ENCODE assay signal across 19 mouse cellular contexts in genomic region chr2:6532341-6532740, GRCm38 (mm10).
"Had no signal": no experiment of that assay in that cellular context is flagged by ENCODE, and none has a peak within 500 bp of the region (broad histone marks: within the 10 kb centered on the region; RNA-seq: fewer than 3 reads in every experiment).

No protein-coding gene starts in this region.

- H3K27me3 ChIP-seq: neural tube, embryonic 13.5 days; neural tube, embryonic 15.5 days had no signal

- DNase-seq: lung, adult 18-20 months; lung, embryonic 14.5 days; lung, postnatal 10 days; lung, postnatal 4 days; midbrain, embryonic 14.5 days; retina, postnatal 1 day; right cerebral cortex, adult 18-20 months; right cerebral cortex, postnatal 14 days; right cerebral cortex, postnatal 4 days; spleen, adult 18-20 months; thymus, adult 18-20 months; thymus, postnatal 14 days; thymus, postnatal 36 days had no signal

- H3K36me3 ChIP-seq: midbrain, embryonic 10.5 days; neural tube, embryonic 13.5 days; neural tube, embryonic 15.5 days had no signal

- H3K4me3 ChIP-seq: midbrain, embryonic 10.5 days; myocyte; neural tube, embryonic 13.5 days; neural tube, embryonic 15.5 days had no signal

- H3K9me3 ChIP-seq: midbrain, embryonic 10.5 days; neural tube, embryonic 13.5 days; neural tube, embryonic 15.5 days had no signal

- H3K4me2 ChIP-seq: lung, embryonic 14.5 days; neural tube, embryonic 13.5 days; neural tube, embryonic 15.5 days had no signal

- H3K9ac ChIP-seq: liver, embryonic 14.5 days; lung, embryonic 14.5 days; neural tube, embryonic 13.5 days; neural tube, embryonic 15.5 days had no signal

- H3K27ac ChIP-seq: liver, embryonic 14.5 days; midbrain, embryonic 10.5 days; neural tube, embryonic 13.5 days; neural tube, embryonic 15.5 days had no signal

- ATAC-seq: midbrain, embryonic 16.5 days had no signal

- H3K4me1 ChIP-seq: neural tube, embryonic 13.5 days; neural tube, embryonic 15.5 days had no signal
